Mouse (Mus musculus) liver, embryonic 14.5 days (tissue): ENCODE measurements around the gene Ergic1. TPM values are rescaled to one million over a fixed set of nuclear protein-coding genes. Genes with fewer than 3 reads are reported as not detected.
A peak's percentile ranks its signal among the peaks of the same experiment; 100 is the strongest.

Source experiments
- ATAC-seq: fragments of 200-750 bp; cut with Nextera tagmentation; 2 replicates; pipeline ENCODE4 v1.8.0; 2017; ENCODE audit warnings: moderate number of reproducible peaks, mild to moderate bottlenecking, moderate library complexity; ENCODE audit not compliant: insufficient read depth
- DNase-seq, 3 experiments: peaks; one replicate each; pipeline ENCODE4 v3.0.0-alpha.2; 2012 to 2013; ENCODE audit warnings: low read depth in 3 of 3, low spot score in 3 of 3
- H3K27ac ChIP-seq: fragments of 300-500 bp; sonication (generic); 2 replicates; pipeline ENCODE4 v1.5.1; 2014; ENCODE audit warnings: moderate library complexity, mild to moderate bottlenecking, control low read depth, inconsistent platforms
- H3K27me3 ChIP-seq: fragments of 300-500 bp; sonication (generic); 2 replicates; pipeline ENCODE4 v1.6.1; 2014; ENCODE audit warnings: mild to moderate bottlenecking, low read length, moderate library complexity; ENCODE audit not compliant: control insufficient read depth, insufficient read depth
- H3K36me3 ChIP-seq: fragments of 300-500 bp; sonication (generic); replicated peaks from 2 replicates; pipeline ENCODE4 v1.6.1; 2014; ENCODE audit warnings: low read depth; ENCODE audit not compliant: control insufficient read depth, insufficient read depth
- H3K4me1 ChIP-seq, 2 experiments: fragments of 200-500 bp in 1 of 2; fragments of 300-500 bp in 1 of 2; sonication (generic) in 1 of 2; replicated peaks; 2 replicates each; pipeline ENCODE4 v1.6.1; 2012 to 2014; ENCODE audit warnings: antibody characterized with exemption in 1 of 2, inconsistent platforms in 1 of 2, low read length in 1 of 2; ENCODE audit not compliant: control insufficient read depth in 2 of 2, insufficient read depth in 2 of 2
- H3K4me2 ChIP-seq: fragments of 300-500 bp; sonication (generic); 2 replicates; pipeline ENCODE4 v1.6.1; 2014; ENCODE audit warnings: low read depth, mild to moderate bottlenecking, control low read depth, moderate library complexity
- H3K4me3 ChIP-seq, 2 experiments: fragments of 200-500 bp in 1 of 2; fragments of 300-500 bp in 1 of 2; sonication (generic) in 1 of 2; 2 replicates each; pipeline ENCODE4 v1.5.1; 2012 to 2014; ENCODE audit warnings: low read depth in 2 of 2, low read length in 2 of 2, mild to moderate bottlenecking in 2 of 2, control low read depth in 1 of 2, inconsistent platforms in 1 of 2, moderate library complexity in 1 of 2; ENCODE audit not compliant: insufficient read depth in 1 of 2
- H3K9ac ChIP-seq: fragments of 300-500 bp; sonication (generic); replicated peaks from 2 replicates; pipeline ENCODE4 v1.6.1; 2014; ENCODE audit warnings: mild to moderate bottlenecking, control low read depth, moderate library complexity
- H3K9me3 ChIP-seq: fragments of 300-500 bp; sonication (generic); 2 replicates; pipeline ENCODE4 v1.6.1; 2016; ENCODE audit warnings: low read length, mixed read lengths; ENCODE audit not compliant: control insufficient read depth
- CTCF ChIP-seq: IDR thresholded peaks from 2 replicates; pipeline ENCODE4 v1.5.1; 2016; ENCODE audit warnings: antibody characterized with exemption, low read depth, control low read depth
- EP300 ChIP-seq: IDR thresholded peaks from 2 replicates; pipeline ENCODE4 v1.6.1; 2016; ENCODE audit warnings: antibody characterized with exemption, low read depth
- WGBS: fragments of 180-500 bp; shearing (Covaris S2); extraction: QIAGEN DNeasy Blood & Tissue Kit; methylation state at CpG from one replicate; pipeline ENCODE4 v1.1.7; 2014; ENCODE audit not compliant: insufficient replicate concordance; 5-methylcytosine and 5-hydroxymethylcytosine counted together
- polyA plus RNA-seq, 2 experiments: library from polyadenylated mRNA; depleted of rRNA in 1 of 2; stranded (reverse) in 1 of 2; unstranded in 1 of 2; fragments of >200 nt; fragmentation: Nextera tagmentation in 1 of 2; extraction: Ambion mirVana in 1 of 2; gene quantifications; 2 replicates each; pipeline versions ENCODE4 v1.2.1 to v1.2.3; 2012 to 2014

Ergic1 gene
- polyA plus RNA-seq, 2 experiments: 26.0 to 33.4 TPM

- H3K9me3 ChIP-seq: no peaks in the 10 kb centered on the region
- no peak overlapping the region for H3K4me3 ChIP-seq
- no peak overlapping the region for H3K4me2 ChIP-seq
- no peak for DNase-seq
- no peaks in the 10 kb centered on the region for H3K27me3 ChIP-seq
- TF ChIP-seq CTCF (peak; percentile 16; the same call in 1 of the 2 replicates), EP300 (no peak)
- no peak overlapping the region for H3K9ac ChIP-seq
- 83% methylated on average over 14 of the region's 14 CpGs for WGBS
- no peaks in the 10 kb centered on the region for H3K4me1 ChIP-seq
- no peak overlapping the region for H3K27ac ChIP-seq
- ATAC-seq: no peak
- no peaks in the 10 kb centered on the region for H3K36me3 ChIP-seq
Measured at GRCm38 (mm10) chr17:26650451-26651363, 89.4 kb downstream of the Ergic1 start.

DNA sequence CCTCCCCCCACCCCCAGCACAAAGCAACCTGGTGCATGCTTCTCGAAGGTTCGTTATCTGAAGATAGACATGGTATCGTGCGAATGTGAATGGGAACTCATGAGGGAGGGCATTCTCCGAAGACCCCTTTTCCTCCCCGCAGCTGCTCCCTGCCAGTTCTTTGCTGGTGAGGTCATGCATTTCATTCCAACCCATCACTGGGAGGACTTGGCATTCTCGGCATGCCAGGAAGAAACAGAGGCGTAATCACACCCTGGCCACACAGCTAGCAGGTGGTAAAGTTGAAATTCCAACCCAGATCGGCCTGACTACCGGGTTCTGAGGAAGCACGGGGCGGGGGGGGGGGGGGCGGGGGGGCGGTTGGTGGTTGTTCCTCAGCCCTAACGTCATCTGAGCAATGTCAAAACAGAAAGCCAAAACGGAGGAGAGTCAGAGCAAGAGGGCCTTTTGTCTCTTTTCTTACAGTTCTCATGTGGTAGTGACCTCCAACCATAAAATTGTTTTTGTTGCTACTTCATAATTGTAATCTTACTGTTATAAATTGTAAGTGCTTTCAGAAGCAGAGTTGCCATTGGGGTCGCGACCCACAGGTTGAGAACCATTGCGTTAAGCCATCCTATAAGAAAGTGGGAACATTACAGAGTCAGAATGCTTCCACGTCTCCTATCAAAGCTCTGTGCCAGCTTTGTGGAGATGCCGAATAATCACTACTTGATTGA, 97.7 kb downstream of the Ergic1 start:
- Histone ChIP-seq H3K27me3 (no peaks in the 10 kb centered on the region; the same call in 1 of the 2 replicates), H3K27ac (no peak overlapping the region), H3K36me3 (no peaks in the 10 kb centered on the region), H3K9ac (no peak overlapping the region), H3K4me3 (no peak overlapping the region), H3K9me3 (no peaks in the 10 kb centered on the region), H3K4me1 (peaks cover 11 to 16% of the 10 kb centered on the region in 2 experiments), H3K4me2 (no peak overlapping the region)
- ATAC-seq (no peak), DNase-seq (no peak)
- TF ChIP-seq EP300 (no peak), CTCF (no peak)
- WGBS: 34% methylated on average over 21 of the region's 21 CpGs

- H3K36me3 ChIP-seq: no peaks in the 10 kb centered on the region
- H3K4me1 ChIP-seq: peaks cover 11 to 18% of the 10 kb centered on the region in 2 experiments
- H3K27ac ChIP-seq: no peak overlapping the region
- no peak for DNase-seq
- WGBS: 73% methylated on average over 3 of the region's 3 CpGs
- no peak overlapping the region for H3K9ac ChIP-seq
- ATAC-seq: no peak
- TF ChIP-seq EP300 (no peak), CTCF (no peak)
- no peak overlapping the region for H3K4me2 ChIP-seq
- H3K27me3 ChIP-seq: no peaks in the 10 kb centered on the region; the same call in 1 of the 2 replicates
- no peaks in the 10 kb centered on the region for H3K9me3 ChIP-seq
- no peak overlapping the region for H3K4me3 ChIP-seq
Measured at GRCm38 (mm10) chr17:26659573-26659915, 98.3 kb downstream of the Ergic1 start.

GRCm38 (mm10) chr17:26660192-26660912, 99.1 kb downstream of the Ergic1 start:
- TF ChIP-seq EP300 (no peak), CTCF (peak; percentile 89)
- Histone ChIP-seq H3K4me3 (no peak overlapping the region), H3K4me1 (peaks cover 11 to 18% of the 10 kb centered on the region in 2 experiments), H3K9ac (no peak overlapping the region), H3K4me2 (no peak overlapping the region), H3K36me3 (no peaks in the 10 kb centered on the region), H3K27me3 (no peaks in the 10 kb centered on the region; the same call in 1 of the 2 replicates), H3K9me3 (no peaks in the 10 kb centered on the region), H3K27ac (no peak overlapping the region)
- DNase-seq (peak in 2 of 3 experiments; percentile 16 to 37), ATAC-seq (no peak)
- 24% methylated on average over 21 of the region's 21 CpGs for WGBS
